Mouse (Mus musculus) heart, adult 9 months (tissue): Measurements from ENCODE around the gene Gtf3c5.

Experiments
- DNase-seq, 2 experiments: peaks; one replicate each; pipeline ENCODE4 v3.0.0; 2022; ENCODE audit warnings: low spot score in 2 of 2

The Gtf3c5 gene

DNA sequence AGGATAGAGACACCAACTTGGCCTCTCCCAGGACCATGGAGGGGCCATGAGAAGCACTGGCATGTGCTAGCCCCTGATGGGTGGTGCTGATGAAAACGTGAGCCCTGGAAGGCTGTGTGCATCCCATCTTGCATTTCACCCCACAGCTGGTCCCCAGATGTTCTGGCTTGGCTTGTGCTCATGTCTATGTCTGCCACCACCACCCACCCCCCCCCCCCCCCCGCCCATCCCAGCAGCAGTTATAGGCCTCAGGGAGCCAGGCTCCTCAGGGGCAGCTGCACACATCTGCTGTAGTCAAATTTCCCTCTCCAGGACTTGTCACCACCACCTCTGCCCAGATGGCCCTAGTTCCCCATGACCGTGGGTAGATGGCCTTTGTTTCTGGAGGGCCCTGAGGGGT lies 13.6 kb downstream of the Gtf3c5 start:
- DNase-seq, result no peak

DNA sequence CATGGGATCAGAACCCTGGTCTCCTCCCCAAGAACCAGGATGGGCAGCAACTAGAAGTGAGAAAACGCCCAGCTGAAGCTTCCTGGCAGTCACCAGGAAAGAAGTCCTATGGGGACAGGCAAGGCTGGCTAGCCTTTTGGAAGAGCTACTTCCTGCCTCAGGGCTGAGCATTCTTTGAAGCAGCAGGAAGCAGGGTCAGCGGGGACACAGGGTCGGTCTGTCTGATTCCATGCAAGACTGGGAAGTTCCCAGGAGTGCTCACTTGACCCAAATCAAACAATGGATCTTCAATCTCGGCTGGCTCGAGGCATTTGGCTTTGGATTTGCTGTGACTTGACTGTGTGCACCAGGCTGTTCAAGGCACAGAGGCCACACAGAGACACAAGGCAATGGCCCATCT lies 17.0 kb downstream of the Gtf3c5 start:
- DNase-seq, result peak; percentile 26 to 48

DNA sequence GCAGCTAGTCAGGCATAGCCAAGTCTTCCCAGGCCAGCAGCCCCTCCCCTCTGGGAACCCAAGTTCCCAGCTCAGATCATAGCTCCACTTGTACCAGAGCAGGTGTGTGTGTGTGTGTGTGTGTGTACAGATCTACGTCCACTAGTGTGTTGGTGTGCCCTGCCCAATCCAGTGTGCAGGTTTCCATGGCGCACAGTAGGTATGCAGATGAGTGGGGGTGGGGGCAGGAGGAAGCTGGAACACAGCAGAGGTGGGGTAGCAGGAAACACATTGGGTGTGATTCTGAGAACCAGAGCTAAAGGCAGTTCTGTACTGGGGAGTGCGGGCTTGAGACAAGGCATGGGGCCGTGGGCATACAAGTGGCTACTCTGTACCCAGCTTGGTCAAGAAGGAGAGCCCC lies 19.2 kb downstream of the Gtf3c5 start:
- no peak for DNase-seq

DNA sequence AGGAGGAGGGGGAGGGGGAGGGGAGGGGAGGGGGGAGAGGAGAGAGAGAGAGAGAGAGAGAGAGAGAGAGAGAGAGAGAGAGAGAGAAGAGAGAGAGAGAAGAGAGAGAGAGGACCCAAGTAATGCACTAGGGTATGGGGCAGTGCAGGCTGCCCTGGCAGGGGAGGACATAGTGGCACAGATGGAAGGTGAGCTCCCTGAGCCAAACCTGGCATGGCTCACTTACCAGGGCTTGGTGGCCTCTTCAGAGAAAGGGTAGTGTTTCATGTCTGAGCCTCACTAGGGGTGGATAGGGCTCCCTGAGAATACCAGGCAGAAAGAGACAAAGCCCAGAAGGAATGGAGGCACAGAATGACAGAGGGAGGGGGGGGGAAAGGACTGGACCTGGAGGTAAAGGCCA lies 19.7 kb downstream of the Gtf3c5 start:
- no peak for DNase-seq

DNA sequence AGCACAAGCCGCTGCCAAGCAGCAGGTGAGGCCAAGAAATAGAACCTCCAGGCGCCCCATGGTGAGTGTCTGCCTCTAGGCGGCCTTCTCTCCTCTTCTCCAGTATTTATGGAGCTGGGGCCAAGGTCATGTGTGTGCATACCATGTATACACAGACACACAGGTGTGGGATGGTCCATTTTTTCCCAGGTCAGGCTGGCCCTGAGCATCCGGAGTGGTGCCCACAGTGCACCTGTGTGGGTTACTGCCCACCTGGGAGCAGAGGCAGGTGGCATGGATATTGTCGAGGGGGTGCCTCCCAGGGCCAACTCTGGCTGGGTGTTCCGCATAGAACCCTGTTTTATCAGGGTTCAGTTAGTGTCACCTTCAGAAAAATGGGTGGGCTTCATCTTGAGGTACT lies 20.2 kb downstream of the Gtf3c5 start, which contains the start of gene Cel:
Gene Cel (minus strand): TSS at position 101 of the 400 bp plus-strand sequence.
- no peak for DNase-seq

DNA sequence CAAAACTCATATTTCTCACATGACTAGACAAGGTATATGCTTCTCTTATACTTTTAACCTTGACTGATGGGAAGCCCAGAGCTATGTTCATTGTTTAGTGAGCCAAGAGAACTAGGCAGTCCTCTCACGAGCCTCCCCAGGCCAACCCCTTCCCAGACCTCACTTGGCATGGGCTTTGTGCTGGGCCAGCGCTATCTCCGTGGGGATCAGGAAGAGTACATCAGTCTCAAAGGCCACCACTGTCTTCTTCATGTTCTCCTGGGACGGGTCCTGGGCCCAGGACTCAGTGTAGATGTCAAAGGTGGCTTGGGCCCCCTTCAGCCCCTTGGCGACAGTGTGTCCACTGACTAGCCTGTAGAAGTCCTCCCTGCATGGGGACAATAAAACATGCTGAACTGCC lies 26.1 kb downstream of the Gtf3c5 start:
- no peak for DNase-seq

DNA sequence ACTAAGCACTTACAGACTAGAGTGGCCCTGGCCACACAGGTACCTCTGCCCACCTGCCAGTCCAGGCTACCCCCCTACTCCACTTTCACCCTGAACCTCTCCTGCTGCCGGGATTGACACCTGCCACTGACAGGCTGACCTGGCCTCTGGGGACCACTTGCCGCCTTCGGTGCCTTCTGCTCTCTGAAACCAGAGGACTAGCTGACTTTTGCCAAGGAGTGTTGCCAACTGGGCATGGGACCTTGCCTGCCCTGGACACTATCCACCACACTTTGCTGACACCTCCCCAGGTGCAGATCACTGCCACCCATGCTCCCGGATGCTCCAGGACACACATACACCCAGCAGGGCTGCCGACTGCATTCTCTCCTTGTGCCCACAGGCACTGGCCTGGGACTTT lies 31.2 kb downstream of the Gtf3c5 start:
- DNase-seq, result no peak

DNA sequence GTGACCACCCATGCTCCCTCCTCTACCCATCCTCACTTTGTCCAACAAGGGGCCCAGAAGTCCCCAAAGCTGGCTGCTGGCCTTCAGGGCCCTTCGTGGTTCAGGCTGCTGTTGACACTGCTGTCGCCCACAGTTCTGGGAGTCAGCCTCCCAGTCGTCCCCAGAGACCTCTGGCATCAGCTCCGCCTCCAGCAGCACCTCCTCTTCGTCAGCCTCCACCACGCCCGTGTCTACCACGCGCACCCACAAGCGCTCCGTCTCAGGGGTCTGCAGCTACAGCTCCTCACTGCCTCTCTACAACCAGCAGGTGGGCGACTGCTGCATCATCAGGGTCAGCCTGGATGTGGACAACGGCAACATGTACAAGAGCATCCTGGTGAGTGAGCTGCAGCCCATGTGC lies 34.4 kb downstream of the Gtf3c5 start:
- no peak for DNase-seq

DNA sequence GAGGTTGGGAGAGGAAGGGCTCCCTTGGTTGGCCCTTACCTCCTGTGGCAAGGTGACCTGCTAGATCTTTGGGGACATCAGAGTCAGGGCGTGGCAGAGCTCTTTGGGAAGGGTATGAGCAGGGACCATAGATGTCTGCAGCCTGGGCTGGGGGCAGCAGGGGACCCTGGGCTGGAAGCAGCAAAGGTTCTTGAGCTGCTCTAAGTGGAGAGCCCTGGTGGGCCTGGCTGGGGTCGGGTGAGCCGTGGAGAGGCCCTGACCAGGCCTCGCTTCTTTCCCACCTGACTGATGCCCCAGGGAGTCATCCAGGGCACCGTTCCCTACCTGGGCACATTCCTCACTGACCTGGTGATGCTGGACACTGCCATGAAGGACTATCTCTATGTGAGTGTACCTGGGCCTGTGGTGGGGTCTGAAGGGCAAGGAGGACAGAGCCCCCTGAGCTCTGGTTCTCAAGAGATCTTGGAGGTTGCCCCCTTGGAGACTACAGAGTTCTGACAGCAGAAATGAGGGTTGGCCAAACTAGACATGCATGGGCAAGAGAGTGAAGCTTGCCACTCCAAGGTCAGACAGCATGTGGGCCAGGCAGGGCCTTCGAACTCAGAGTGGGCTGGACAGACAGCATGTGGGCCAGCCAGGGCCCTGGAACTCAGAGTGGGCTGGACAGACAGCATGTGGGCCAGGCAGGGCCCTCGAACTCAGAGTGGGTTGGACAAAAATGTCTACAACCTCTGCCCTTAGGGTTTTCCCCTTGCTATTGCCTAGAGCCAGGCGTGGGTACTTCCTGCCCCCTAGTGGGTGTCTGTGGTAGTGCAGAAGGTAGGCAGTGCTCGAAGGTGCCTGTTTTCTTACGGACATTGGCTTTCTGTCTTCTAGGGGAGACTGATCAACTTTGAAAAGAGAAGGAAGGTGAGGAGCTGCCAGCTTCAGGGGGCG lies 36.0 kb downstream of the Gtf3c5 start:
- DNase-seq, result peak; percentile 57 to 81

DNA sequence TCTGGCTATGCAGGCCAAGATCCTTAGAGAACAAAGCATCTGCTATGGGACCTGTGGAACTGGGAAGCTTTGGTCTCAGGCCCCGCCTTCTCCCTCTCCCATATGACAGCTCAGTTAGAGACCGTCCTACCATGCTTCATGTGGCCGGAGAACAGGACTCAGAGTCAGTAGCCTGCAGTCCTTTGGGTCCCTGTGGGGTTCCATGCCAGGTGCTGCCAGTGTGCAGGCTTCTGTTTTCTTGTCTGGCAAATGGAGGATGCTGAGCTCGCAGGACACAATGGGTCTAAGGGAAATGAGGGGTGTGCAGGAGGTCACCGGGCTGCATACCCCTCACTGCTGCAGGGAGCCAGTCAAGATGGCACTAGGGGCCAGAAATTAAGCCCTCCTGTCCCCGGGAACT lies 37.0 kb downstream of the Gtf3c5 start:
- no peak for DNase-seq

DNA sequence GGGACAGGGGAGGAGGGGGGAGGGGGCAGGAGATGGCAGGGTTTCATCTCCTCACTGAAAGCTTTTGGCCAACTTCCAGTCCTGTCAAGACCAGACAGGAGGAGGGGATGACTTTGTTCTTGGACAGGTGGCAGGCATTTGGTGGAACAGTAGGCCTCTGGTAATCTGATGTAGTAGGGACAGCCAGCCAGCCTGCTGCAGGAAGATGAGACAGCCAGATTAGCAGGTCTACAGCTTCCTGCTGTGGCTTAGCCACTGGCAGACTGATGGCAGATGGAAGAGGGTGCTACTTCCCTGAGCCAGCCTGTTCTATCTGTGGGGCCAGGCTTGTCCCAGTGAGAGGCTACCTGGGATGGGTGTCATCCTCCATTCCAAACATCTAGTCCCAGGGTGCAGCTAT lies 37.6 kb downstream of the Gtf3c5 start:
- no peak for DNase-seq

DNA sequence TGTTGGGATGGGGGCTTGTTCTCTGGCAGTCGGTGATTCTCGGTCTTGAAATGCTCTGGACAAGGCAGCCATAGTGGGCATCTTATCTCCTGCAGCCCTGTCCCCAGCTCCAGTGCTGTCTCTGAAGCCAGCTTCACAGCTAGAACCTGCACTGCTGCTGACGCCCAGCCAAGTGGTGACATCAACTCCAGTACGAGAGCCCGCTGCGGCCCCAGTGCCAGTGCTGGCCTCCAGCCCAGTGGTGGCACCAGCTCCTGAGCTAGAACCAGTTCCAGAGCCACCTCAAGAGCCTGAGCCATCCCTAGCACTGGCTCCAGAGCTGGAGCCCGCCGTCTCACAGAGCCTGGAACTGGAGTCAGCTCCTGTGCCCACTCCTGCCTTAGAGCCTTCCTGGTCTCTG lies 39.7 kb downstream of the Gtf3c5 start:
- DNase-seq, result no peak

DNA sequence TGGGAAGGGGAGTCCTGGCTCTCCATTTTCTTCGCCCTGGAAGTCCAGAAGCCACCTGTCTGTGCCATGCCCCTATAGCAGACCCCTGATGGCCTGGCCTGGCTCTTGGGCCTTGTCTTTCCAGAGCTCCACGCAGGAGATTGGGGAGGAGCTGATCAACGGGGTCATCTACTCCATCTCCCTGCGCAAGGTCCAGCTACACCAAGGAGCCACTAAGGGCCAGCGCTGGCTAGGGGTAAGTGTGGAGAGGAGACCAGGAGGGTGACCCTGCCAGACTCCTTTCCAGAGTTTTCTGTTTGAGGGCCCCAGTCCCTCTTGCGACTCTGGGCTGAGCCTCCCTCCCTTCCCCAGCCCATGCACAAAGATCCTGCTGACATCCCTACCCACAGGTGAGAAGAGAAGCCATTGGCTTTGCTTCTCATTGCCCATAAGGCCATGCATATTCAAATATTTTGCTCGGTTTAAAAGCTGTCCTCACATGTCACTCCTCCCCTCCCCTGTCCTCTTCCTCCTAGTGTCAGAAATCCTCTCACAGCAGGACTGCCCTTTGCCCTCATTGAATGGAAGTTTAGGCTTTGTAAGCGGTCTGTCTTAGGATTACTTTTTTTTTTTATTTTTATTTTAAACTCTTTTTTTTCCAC lies 42.8 kb downstream of the Gtf3c5 start:
- no peak for DNase-seq

DNA sequence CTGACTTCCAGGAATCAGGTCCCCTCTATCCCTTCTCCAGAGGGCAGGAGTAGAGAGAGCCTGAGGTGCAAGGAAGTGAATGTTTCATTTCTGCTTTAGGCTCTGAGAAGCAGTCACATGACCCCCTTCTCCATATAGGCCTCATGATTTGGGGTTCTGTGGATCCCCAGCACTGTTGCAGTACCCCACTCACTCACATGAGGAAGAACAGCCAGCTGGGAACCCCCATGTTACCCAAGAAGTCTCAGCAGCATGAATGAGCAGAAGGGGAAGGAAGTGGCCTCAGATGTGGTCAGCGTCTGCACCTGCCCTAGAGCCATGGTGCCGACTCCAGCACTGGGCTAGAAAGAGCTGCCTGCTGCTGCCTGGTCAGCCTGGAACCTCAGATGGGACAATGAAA lies 43.6 kb downstream of the Gtf3c5 start:
- DNase-seq, result peak; percentile 52 to 80

DNA sequence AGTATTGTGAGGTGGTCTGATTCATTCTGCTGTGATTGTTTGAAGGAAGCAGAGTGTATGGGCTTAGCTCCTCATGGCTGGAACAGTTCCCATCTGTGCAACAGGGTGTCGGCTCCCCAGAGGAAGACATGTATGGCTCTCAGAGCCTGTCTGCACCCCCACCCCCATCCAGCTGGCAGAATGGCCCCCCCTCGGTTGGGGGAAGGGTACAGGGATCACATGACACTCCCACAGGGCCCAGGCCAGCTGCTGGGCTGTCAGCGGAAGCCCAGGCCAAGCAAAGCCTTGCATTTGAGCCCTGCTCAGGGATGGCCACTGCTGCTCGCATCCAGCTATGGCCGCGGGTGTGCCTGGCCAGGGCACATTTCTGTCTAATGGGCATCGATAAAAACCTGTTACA lies 44.3 kb downstream of the Gtf3c5 start:
- peak; percentile 64 to 78 for DNase-seq

DNA sequence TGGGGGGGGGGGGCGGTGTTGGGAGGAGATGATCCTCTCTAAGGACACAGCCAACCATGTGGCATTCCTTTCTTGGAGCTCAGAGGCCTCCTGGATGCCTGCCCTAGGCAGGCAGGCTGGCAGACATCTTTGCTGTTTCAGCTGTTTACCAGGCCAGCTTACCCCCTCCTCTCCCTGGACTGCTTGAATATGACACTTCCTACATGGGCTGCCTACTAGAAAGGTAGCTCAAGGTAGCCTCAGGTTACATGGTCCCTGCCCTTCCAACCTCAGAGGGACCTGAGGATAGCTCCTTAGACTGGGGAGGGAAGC lies 44.8 kb downstream of the Gtf3c5 start:
- DNase-seq, result no peak

DNA sequence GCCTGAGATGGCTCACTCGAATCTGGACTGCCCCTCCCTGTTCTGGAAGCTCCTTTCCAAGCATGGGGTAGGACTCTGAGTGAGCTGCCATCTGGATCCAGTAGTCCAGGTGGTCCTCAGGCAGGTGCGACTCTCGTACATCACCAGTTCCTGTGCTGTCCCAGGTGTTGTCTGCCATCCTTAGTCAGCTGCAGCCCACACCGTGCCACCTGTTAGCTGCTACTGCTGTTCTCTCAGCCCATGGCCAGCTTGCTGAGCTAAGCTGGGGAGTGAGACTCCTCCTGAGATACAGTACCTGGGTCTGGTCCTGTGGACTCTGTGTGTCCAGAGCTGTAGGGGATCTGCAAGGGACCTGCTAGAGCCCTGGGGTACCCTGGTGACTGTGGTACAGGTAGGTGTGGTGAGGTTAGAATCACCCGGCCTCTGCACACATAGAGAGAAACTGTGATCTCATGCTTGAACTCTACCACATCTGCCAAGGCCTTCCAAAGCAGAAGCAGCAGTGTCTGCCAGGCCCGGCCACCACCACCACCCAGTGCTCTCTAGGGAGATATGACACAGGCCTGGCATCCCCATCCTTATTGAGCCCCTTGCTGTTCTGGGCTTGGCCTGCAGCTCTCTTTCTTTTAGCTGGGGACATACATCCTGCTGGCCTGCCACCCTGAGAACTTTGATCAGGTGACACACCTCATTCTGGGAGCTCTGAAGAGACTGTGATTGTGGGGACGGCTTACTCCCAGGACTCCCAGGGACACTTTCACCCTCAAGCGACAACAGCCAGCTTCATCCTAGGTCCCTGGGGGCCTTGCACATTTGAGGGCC lies 45.3 kb downstream of the Gtf3c5 start:
- DNase-seq, result no peak

DNA sequence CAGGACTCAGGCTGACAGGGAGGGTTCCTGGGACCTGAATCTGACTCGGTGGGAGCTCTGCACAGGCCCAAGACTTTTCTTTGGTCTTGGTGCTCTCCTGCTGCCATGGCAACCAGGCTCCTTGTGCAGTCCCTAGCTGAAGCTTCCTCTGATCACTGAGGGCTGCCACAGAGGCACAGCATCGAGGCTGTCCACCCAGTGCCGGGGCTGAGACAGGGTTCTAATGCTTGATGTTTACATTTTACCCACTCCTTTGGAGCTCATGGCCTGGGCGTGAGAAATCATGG lies 46.0 kb downstream of the Gtf3c5 start:
- DNase-seq, result no peak

DNA sequence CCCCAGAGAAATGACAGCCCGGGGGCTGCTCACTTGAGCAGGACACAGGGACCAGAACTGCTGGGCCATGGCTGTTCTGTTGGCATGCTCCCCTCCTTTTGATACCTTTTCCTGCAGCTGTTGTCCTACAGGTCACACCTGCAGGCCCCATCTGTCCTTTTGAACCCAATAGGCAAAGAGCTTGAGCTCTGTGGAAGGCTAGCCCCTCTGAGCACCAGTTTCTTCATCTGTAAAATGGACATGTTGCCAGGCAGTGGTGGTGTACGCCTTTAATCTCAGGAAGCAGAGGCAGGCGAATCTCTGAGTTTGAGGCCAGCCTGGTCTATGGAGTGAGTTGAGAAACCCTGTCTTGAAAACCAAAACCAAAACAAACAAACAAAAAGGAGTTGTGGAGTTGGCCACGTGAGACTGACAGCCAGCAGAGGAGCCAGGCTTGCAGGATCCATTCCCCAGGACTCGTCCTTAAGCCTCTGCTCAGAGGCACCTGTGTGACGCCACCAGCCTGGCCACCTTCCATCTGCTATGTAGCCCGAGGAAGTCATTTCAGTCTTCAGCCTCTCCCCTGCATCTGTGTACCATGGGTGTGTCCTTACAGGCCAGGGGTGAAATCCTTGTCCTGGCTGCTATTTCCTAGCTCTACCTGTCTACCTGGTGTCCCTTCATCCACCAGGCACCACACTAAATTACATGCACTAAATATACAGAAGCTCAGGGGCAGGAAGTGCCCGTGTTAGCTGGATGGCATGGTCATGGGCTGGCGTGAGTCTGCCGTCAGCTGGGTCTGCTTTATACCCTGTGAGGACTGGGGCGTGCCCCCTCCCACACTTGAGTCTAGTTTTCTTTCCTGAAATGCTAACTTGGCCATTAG lies 46.6 kb downstream of the Gtf3c5 start:
- DNase-seq, result no peak

DNA sequence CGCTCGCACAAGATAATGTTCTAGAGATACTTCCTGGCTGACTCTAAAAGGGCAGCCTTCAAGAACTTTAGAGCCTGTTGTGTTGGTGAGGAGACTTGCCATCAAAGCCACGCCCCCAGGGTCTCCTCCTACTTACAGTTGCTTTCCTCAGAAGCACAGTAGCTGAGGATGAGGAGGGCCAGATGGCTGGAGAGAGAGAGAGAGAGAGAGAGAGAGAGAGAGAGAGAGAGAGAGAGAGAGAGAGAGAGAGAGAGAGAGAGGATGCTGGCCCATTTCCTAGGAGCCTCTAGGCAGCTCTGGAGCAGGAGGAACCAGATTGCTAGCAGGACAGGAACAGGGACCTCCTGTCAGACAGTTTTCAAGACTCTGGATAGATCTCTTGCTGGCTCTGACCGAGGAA lies 47.4 kb downstream of the Gtf3c5 start:
- DNase-seq, result no peak

DNA sequence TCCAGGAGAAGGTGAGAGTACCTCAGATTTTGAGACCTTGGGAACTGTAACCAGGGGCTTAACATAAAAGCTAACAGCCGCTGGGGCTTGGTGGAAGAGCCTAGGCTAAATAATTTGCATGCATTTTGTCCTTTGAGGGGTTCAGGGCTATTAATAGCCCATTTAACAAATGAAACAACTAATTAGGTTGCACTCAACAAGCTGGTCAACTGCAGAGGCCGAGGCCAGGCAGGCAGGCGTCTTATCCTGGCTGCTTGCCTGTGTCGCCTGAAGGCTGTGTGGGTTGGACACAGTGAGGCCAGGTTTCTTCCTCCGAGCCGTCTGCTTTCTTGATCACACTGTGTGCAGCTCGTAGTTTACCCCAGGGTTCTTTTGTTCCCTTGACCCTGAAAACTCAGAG lies 47.9 kb downstream of the Gtf3c5 start:
- DNase-seq, result peak in 1 of 2 experiments; percentile 34

DNA sequence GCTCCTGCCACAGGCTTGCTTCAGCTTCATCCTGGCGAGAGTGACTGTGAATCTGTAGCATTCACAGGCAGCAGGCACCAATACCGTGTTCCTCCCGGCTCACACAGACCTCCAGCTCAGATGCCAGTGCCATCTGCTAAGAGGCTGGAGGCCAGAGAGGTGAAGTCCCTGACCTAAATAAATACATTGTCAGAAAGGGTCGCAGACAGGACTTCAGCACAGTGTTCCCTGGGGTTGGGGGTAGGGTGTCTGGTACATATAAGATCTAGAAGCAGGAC lies 48.3 kb downstream of the Gtf3c5 start:
- DNase-seq, result no peak
